Mouse (Mus musculus) stomach, embryonic 16.5 days (tissue): ENCODE measurements around the gene Eif4e2. TPM values are rescaled to one million over a fixed set of nuclear protein-coding genes. Genes with fewer than 3 reads are reported as not detected.
A peak's percentile ranks its signal among the peaks of the same experiment; 100 is the strongest.

Experiments used
- ATAC-seq: fragments of 200-750 bp; cut with Nextera tagmentation; 2 replicates; pipeline ENCODE4 v1.8.0; 2017; ENCODE audit warnings: moderate number of reproducible peaks, moderate TSS enrichment; ENCODE audit not compliant: insufficient read depth, low FRiP score
- H3K27ac ChIP-seq: fragments of 300-500 bp; sonication (generic); 2 replicates; pipeline ENCODE4 v1.5.1; 2014; ENCODE audit warnings: low read length
- H3K27me3 ChIP-seq: fragments of 300-500 bp; sonication (generic); 2 replicates; pipeline ENCODE4 v1.6.1; 2014; ENCODE audit warnings: low read length, control low read depth, mixed read lengths; ENCODE audit not compliant: control insufficient read depth, insufficient read depth
- H3K36me3 ChIP-seq: fragments of 300-500 bp; sonication (generic); 2 replicates; pipeline ENCODE4 v1.6.1; 2014; ENCODE audit warnings: low read length; ENCODE audit not compliant: control insufficient read depth, insufficient read depth
- H3K4me1 ChIP-seq: fragments of 300-500 bp; sonication (generic); 2 replicates; pipeline ENCODE4 v1.6.1; 2014; ENCODE audit warnings: low read length, control low read depth, mixed read lengths; ENCODE audit not compliant: control insufficient read depth, insufficient read depth
- H3K4me2 ChIP-seq: fragments of 300-500 bp; sonication (generic); 2 replicates; pipeline ENCODE4 v1.6.1; 2014; ENCODE audit warnings: low read depth, low read length, mixed read lengths
- H3K4me3 ChIP-seq: fragments of 300-500 bp; sonication (generic); replicated peaks from 2 replicates; pipeline ENCODE4 v1.5.1; 2014; ENCODE audit warnings: mild to moderate bottlenecking, low read length
- H3K9ac ChIP-seq: fragments of 300-500 bp; sonication (generic); 2 replicates; pipeline ENCODE4 v1.6.1; 2014; ENCODE audit warnings: low read length
- H3K9me3 ChIP-seq: fragments of 300-500 bp; sonication (generic); replicated peaks from 2 replicates; pipeline ENCODE4 v1.6.1; 2016; ENCODE audit warnings: low read length, control low read depth; ENCODE audit not compliant: control insufficient read depth
- WGBS: fragments of 180-500 bp; shearing (Covaris S2); extraction: QIAGEN DNeasy Blood & Tissue Kit; methylation state at CpG from one replicate; pipeline ENCODE4 v1.1.7; 2014; 5-methylcytosine and 5-hydroxymethylcytosine counted together
- polyA plus RNA-seq: library from polyadenylated mRNA; unstranded; fragments of >200 nt; fragmentation: Nextera tagmentation; extraction: Ambion mirVana; gene quantifications from 2 replicates; pipeline ENCODE4 v1.2.1, GENCODE M21; 2015

Eif4e2 gene
- polyA plus RNA-seq, 1 experiment from 2014 or later = 150 TPM

GRCm38 (mm10) chr1:87214748-87215147 lies 1.0 kb downstream of the Eif4e2 start:
- H3K9me3 ChIP-seq = no peaks in the 10 kb centered on the region
- ATAC-seq = no peak
- WGBS = 7% methylated on average over 4 of the region's 4 CpGs
- H3K27me3 ChIP-seq = no peaks in the 10 kb centered on the region
- no peaks in the 10 kb centered on the region for H3K36me3 ChIP-seq
- H3K4me2 ChIP-seq = peak overlapping the region; percentile 80
- peak overlapping the region; percentile 100 for H3K9ac ChIP-seq
- H3K4me1 ChIP-seq = peaks cover 16% of the 10 kb centered on the region
- H3K27ac ChIP-seq = peak overlapping the region; percentile 99
- peak overlapping the region; percentile 86 for H3K4me3 ChIP-seq

GRCm38 (mm10) chr1:87217938-87218337 lies 4.2 kb downstream of the Eif4e2 start:
- ATAC-seq = no peak
- Histone ChIP-seq H3K27ac (no peak overlapping the region), H3K27me3 (no peaks in the 10 kb centered on the region), H3K4me2 (no peak overlapping the region), H3K36me3 (peaks cover 8% of the 10 kb centered on the region; the same call in 1 of the 2 replicates), H3K9ac (no peak overlapping the region), H3K9me3 (no peaks in the 10 kb centered on the region), H3K4me3 (no peak overlapping the region), H3K4me1 (peaks cover 16% of the 10 kb centered on the region)
- 60% methylated on average over 3 of the region's 3 CpGs for WGBS

GRCm38 (mm10) chr1:87225739-87226138 lies 12.0 kb downstream of the Eif4e2 start:
- no peak overlapping the region for H3K4me3 ChIP-seq
- 94% methylated on average over 8 of the region's 8 CpGs for WGBS
- no peak for ATAC-seq

GRCm38 (mm10) chr1:87226409-87227159 lies 12.9 kb downstream of the Eif4e2 start:
- Histone ChIP-seq H3K36me3 (peaks cover 26% of the 10 kb centered on the region; the same call in 1 of the 2 replicates), H3K4me1 (no peaks in the 10 kb centered on the region), H3K9me3 (no peaks in the 10 kb centered on the region), H3K9ac (no peak overlapping the region), H3K27me3 (no peaks in the 10 kb centered on the region), H3K4me2 (no peak overlapping the region), H3K27ac (no peak overlapping the region), H3K4me3 (no peak overlapping the region)
- no peak for ATAC-seq
- 97% methylated on average over 1 of the region's 1 CpGs for WGBS

More at GRCm38 (mm10) chr1:87225739-87226138, 12.0 kb downstream of the Eif4e2 start:
- Histone ChIP-seq H3K4me1 (no peaks in the 10 kb centered on the region), H3K27ac (no peak overlapping the region), H3K9ac (no peak overlapping the region), H3K9me3 (no peaks in the 10 kb centered on the region), H3K36me3 (peaks cover 30% of the 10 kb centered on the region; the same call in 1 of the 2 replicates), H3K27me3 (no peaks in the 10 kb centered on the region), H3K4me2 (no peak overlapping the region)

GRCm38 (mm10) chr1:87227160-87227550 lies 13.4 kb downstream of the Eif4e2 start:
- Histone ChIP-seq H3K27ac (no peak overlapping the region), H3K4me1 (no peaks in the 10 kb centered on the region), H3K4me2 (no peak overlapping the region), H3K36me3 (peaks cover 23% of the 10 kb centered on the region; the same call in 1 of the 2 replicates), H3K9ac (no peak overlapping the region), H3K27me3 (no peaks in the 10 kb centered on the region), H3K4me3 (no peak overlapping the region), H3K9me3 (no peaks in the 10 kb centered on the region)
- WGBS = 93% methylated on average over 3 of the region's 3 CpGs
- no peak for ATAC-seq

- no peaks in the 10 kb centered on the region for H3K9me3 ChIP-seq
- no peaks in the 10 kb centered on the region for H3K4me1 ChIP-seq
- no peaks in the 10 kb centered on the region for H3K27me3 ChIP-seq
- no peak overlapping the region for H3K27ac ChIP-seq
- H3K9ac ChIP-seq = no peak overlapping the region
- 88% methylated on average over 5 of the region's 5 CpGs for WGBS
- no peak overlapping the region for H3K4me2 ChIP-seq
- H3K36me3 ChIP-seq = peaks cover 12% of the 10 kb centered on the region; the same call in 1 of the 2 replicates
- ATAC-seq = no peak
- no peak overlapping the region for H3K4me3 ChIP-seq
These were observed 16.9 kb downstream of the Eif4e2 start for GRCm38 (mm10) chr1:87230606-87231005.

- H3K4me1 ChIP-seq = no peaks in the 10 kb centered on the region
- no peaks in the 10 kb centered on the region for H3K9me3 ChIP-seq
- no peak overlapping the region for H3K9ac ChIP-seq
- H3K4me3 ChIP-seq = no peak overlapping the region
- H3K27ac ChIP-seq = no peak overlapping the region
- 81% methylated on average over 7 of the region's 7 CpGs for WGBS
- no peak overlapping the region for H3K4me2 ChIP-seq
- H3K27me3 ChIP-seq = no peaks in the 10 kb centered on the region
- ATAC-seq = no peak
- no peaks in the 10 kb centered on the region; the same call in 1 of the 2 replicates for H3K36me3 ChIP-seq
These were observed 18.5 kb downstream of the Eif4e2 start for GRCm38 (mm10) chr1:87232197-87232596.

GRCm38 (mm10) chr1:87239056-87239455 lies 25.3 kb downstream of the Eif4e2 start:
- no peaks in the 10 kb centered on the region for H3K27me3 ChIP-seq
- H3K9ac ChIP-seq = no peak overlapping the region
- no peak for ATAC-seq
- H3K27ac ChIP-seq = no peak overlapping the region
- no peak overlapping the region for H3K4me3 ChIP-seq
- H3K4me2 ChIP-seq = no peak overlapping the region
- no peaks in the 10 kb centered on the region for H3K36me3 ChIP-seq
- no peaks in the 10 kb centered on the region for H3K4me1 ChIP-seq
- 45% methylated on average over 8 of the region's 8 CpGs for WGBS
- no peaks in the 10 kb centered on the region for H3K9me3 ChIP-seq

GRCm38 (mm10) chr1:87243021-87243420 lies 29.3 kb downstream of the Eif4e2 start:
- Histone ChIP-seq H3K4me2 (no peak overlapping the region), H3K27ac (no peak overlapping the region), H3K36me3 (no peaks in the 10 kb centered on the region), H3K9ac (no peak overlapping the region), H3K4me3 (no peak overlapping the region), H3K27me3 (no peaks in the 10 kb centered on the region), H3K4me1 (no peaks in the 10 kb centered on the region), H3K9me3 (no peaks in the 10 kb centered on the region)
- 87% methylated on average over 8 of the region's 8 CpGs for WGBS
- ATAC-seq = no peak
